Mouse (Mus musculus) lung, adult 2 months (tissue): ENCODE measurements at regions not wholly inside any gene's neighbourhood (a gene's known extent, or its start where the extent isn't known, plus 50 kb on each side); places are given as distances from the start of the nearest gene placed in this dataset.

Experiments
- DNase-seq: peaks from one replicate; pipeline ENCODE4 v3.0.0; 2022
- H3K4me1 ChIP-seq: fragments of 200-500 bp; 2 replicates; pipeline ENCODE4 v1.6.1; 2011; ENCODE audit warnings: low read length; ENCODE audit not compliant: control insufficient read depth, insufficient read depth
- H3K4me3 ChIP-seq: fragments of 200-500 bp; replicated peaks from 2 replicates; pipeline ENCODE3; 2011; ENCODE audit warnings: low read depth, mild to moderate bottlenecking, control low read depth, low read length; ENCODE audit errors: extremely low read depth
- CTCF ChIP-seq: fragments of 200-500 bp; IDR thresholded peaks from 2 replicates; pipeline ENCODE4 v1.5.1; 2011; ENCODE audit warnings: mild to moderate bottlenecking, low read length, control low read depth; ENCODE audit not compliant: insufficient read depth
- POLR2A ChIP-seq: fragments of 200-500 bp; IDR thresholded peaks from 2 replicates; pipeline ENCODE4 v1.6.1; 2011; ENCODE audit warnings: low read depth, mild to moderate bottlenecking, control low read depth, low read length, borderline replicate concordance; ENCODE audit errors: extremely low read depth
- WGBS: fragments of 180-500 bp; shearing (Covaris S2); methylation state at CpG from one replicate; pipeline ENCODE4 v1.1.7; 2018; 5-methylcytosine and 5-hydroxymethylcytosine counted together

DNA sequence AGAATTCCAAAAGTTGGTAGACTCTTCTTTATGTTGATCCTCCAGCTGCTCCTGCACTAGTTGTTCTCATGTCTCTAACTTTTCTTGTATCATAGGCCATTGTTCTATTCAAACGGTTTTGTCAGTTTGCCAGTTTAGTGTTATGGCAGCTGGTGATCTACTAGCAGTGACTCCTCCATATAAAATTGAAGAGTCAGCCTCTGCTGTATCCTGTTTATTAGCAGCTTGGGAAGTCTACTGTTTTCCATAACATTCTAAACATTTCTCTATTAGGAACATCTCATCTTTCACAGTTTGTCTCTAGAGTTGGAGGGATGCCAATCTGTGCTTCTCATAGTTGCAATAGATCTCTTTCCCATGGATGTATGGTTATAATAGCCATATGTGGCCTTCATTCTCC lies 58.6 kb downstream of the Drd1 start:
- no peak for DNase-seq
- no peaks in the 10 kb centered on the region for H3K4me1 ChIP-seq
- TF ChIP-seq CTCF (no peak), POLR2A (no peak)
- 35% methylated on average over 1 of the region's 1 CpGs for WGBS
- H3K4me3 ChIP-seq: no peak overlapping the region

DNA sequence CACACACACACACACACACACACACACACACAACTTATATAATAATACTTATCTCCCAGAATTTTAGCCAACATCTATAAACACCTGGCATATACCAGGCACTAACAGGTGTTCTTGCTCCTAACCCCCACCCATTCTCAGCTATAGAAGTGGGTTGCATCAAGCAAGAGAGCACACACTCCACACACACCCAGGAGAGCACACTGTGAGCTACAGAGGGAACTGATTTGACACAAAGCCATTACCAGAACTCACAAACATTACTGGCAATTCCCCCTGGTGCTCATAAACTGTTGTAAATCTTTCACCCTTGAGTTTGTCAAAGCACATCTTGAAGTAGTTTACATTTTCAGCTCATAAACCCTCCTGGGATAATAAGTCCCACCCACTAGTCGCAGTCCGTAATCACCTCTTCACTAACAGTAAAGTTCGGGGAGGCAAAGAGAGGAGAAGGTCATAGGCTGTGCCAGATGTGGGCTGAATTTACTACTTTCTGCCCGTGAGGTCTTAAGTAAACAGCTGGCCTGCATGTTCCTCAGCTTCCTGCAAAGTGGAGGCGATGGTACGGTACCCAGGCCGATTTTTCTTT lies 62.5 kb downstream of the Drd1 start:
- WGBS: 39% methylated on average over 7 of the region's 7 CpGs
- Histone ChIP-seq H3K4me1 (no peaks in the 10 kb centered on the region), H3K4me3 (no peak overlapping the region)
- DNase-seq: no peak
- TF ChIP-seq CTCF (no peak), POLR2A (no peak)

DNA sequence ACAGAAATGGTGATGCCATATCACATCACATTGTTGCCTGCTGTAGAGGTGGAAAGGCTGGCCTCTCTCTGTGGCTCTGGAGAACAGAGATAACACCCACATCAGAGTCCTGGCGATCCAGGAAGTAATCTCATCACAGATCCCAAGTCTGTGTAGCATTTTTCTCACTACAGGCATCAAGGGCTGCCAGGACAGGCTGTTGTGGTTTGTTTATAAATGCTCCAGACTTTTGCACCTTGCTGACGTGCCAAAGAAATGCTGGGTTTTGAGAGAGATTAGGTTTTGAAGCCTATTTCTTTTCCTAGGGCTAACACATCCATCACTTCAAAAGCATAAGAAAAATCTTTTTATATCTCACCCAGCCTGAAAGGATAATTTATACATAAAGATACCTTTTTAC lies 76.3 kb downstream of the Drd1 start:
- H3K4me3 ChIP-seq: no peak overlapping the region
- TF ChIP-seq CTCF (no peak), POLR2A (no peak)
- WGBS: 17% methylated on average over 2 of the region's 2 CpGs
- no peak for DNase-seq
- H3K4me1 ChIP-seq: no peaks in the 10 kb centered on the region

DNA sequence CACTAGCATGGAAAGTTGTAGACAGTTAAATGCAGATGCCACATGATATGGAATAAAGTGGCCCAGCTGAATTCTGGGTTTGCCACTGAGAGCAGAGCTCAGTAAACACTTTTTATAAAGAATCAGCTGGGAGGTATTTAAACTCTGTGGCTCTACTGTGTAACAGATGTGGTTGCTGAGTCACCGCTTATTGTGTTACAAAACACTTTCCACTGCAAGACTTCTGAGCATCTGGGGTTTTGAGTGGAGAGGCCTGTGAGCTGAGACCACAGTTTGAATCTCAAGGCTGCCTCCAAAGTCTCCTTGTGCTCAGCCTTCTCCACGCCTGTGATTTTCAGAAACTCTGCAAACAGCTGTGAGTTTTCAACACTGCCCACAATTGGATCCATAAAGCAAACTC lies 86.1 kb downstream of the Drd1 start:
- WGBS: 70% methylated on average over 2 of the region's 2 CpGs
- TF ChIP-seq POLR2A (no peak), CTCF (no peak)
- no peak overlapping the region for H3K4me3 ChIP-seq
- no peak for DNase-seq
- H3K4me1 ChIP-seq: no peaks in the 10 kb centered on the region

DNA sequence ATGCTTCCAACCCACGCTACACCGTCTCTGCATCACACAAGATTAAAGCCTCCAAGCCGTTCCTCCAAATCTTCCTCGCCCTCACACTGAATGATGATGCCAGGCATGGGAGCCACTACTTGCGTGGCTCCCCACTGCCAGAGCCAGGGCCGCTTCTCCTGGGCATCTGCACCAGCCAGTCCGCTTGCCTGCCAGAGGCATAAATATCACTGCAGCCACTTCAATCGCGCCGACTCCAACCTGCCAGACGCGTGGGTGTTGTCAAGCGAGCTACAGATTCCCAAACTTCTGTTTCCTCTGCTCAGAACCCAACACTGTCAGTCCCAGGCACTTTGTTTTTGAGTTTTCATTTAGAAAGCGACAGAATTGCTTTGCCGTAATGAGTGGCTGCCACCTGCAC lies 99.3 kb downstream of the Drd1 start:
- 89% methylated on average over 15 of the region's 15 CpGs for WGBS
- no peak for TF ChIP-seq POLR2A
- no peak for TF ChIP-seq CTCF
- no peak for DNase-seq
- Histone ChIP-seq H3K4me3 (no peak overlapping the region), H3K4me1 (no peaks in the 10 kb centered on the region)

DNA sequence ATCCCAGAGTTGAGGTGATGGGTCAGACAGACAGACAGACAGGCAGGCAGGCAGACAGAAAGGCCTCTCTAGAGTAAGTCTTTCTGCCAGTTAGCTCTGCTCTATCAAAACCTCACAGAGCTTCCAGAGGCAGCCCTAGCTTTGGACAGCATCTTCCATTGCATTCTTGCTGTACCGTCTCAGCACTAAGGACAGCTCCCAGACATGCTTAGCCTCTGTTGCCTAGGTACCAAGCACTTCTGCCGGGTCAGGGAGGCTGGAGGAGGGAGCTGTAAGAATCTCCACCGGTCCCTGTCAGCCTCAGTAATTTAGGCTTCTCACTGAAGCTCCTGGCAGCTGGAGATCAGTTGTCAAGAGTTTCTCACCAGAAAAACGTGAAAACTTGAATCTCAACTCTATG lies 107.4 kb downstream of the Drd1 start:
- TF ChIP-seq CTCF (no peak), POLR2A (no peak)
- no peak for DNase-seq

DNA sequence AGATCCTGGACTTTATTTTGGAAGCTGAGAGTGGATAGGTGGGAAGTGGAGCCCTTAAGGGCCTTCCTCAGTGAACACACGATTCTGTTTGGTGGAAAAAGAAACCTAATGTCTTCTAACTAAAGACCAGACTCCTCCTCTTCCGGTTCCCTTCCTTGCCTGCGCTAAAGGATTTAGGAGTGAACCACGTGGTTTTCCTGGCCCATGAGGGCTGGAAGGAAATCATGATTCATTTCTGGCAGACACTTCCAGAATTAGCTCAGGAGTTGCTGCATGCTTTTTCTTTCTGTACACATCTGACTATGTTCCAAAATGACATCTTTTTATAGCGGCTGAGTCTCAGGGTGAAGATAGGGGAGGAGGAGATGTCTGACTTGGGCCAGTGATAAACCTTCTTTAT lies 109.8 kb downstream of the Drd1 start:
- Histone ChIP-seq H3K4me1 (no peaks in the 10 kb centered on the region), H3K4me3 (no peak overlapping the region)
- TF ChIP-seq POLR2A (no peak), CTCF (no peak)
- no peak for DNase-seq
- WGBS: 39% methylated on average over 5 of the region's 5 CpGs

More for the DNA sequence above, 107.4 kb downstream of the Drd1 start:
- WGBS: 1% methylated on average over 4 of the region's 4 CpGs
- Histone ChIP-seq H3K4me3 (no peak overlapping the region), H3K4me1 (no peaks in the 10 kb centered on the region)

DNA sequence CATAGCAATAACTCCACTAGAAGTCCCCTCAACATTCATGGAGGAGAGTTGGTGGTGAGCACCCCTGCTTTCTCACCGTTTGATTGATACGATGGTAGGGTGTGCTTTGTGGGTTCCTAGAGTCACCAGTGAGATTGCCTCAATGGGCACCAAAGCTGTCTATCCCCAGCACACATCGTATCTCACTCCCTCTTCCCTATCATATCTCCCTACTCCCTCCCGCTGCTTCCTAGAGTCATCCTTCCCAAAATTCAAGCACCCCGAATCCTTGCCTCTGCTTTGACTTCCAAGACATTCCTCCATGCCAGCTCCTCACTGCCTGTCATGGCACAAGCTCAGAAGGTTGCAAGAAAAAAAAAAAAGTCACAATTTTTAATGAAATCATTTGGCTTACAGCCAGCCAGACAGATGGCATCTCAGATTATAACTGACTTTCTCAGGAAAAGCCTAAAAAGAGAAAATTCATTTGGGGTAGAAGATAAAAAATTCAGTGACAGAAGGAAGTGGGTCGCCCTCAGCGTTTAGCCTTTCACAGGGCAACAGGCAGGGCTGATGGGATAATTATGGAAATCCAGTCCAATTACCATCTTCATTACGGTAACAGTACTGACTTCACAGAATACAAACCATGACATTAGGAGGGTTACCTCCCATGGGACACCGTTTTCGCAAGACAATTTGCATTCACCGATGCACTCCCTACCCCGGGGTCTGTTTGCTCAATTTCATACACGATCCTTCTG lies 114.3 kb downstream of the Drd1 start:
- Histone ChIP-seq H3K4me1 (no peaks in the 10 kb centered on the region), H3K4me3 (no peak overlapping the region)
- DNase-seq: no peak
- TF ChIP-seq CTCF (no peak), POLR2A (no peak)
- 89% methylated on average over 13 of the region's 13 CpGs for WGBS

DNA sequence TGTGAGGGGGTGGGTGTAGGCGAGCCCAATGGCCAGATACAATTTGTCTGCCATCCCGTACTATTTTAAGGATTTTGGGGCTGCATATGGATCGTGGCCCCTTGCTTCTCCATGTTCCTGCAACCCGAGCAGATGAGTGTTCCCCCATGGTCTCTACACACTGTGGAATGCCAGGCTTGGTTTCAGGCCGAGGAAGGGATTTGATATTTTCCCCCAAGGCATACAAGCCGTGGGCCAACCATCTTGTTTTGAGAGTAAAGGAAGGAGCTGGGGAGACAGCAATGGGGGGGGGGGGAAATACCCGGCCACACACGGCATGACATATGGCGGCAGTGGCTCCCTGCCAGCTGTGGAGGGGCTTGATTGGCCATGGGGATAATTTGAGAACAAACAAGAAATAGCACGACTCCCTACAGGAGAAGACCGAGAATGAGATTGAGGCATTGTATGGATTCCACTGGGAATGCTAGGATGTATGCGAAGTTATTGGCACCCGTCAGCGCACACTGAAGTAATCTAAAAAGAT lies 120.3 kb downstream of the Drd1 start:
- WGBS: 87% methylated on average over 14 of the region's 14 CpGs

DNA sequence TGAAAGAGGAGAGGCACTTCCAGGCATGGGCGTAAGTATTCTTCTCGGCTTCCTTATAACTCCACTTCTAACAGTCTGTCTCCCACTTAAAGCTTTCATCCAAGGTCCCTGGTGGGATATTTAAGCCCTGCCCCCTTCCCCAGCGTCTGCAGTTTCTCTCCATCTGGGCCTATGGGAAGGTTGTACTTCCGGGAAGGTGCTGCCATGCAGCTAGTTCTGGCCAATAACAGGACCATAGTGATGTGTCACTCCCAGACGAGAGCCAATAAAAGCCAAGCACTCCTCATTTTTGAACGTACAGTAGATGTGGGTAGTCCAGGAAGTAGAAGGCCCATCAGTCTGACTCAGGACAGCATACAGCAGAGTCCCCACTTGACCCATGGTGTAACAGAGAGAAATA lies 121.0 kb downstream of the Drd1 start:
- Histone ChIP-seq H3K4me3 (no peak overlapping the region), H3K4me1 (no peaks in the 10 kb centered on the region)
- no peak for DNase-seq
- WGBS: 72% methylated on average over 6 of the region's 6 CpGs
- TF ChIP-seq CTCF (no peak), POLR2A (no peak)

More for the DNA sequence above, 120.3 kb downstream of the Drd1 start:
- no peaks in the 10 kb centered on the region for H3K4me1 ChIP-seq
- no peak overlapping the region for H3K4me3 ChIP-seq
- no peak for DNase-seq
- TF ChIP-seq CTCF: no peak
- no peak for TF ChIP-seq POLR2A

DNA sequence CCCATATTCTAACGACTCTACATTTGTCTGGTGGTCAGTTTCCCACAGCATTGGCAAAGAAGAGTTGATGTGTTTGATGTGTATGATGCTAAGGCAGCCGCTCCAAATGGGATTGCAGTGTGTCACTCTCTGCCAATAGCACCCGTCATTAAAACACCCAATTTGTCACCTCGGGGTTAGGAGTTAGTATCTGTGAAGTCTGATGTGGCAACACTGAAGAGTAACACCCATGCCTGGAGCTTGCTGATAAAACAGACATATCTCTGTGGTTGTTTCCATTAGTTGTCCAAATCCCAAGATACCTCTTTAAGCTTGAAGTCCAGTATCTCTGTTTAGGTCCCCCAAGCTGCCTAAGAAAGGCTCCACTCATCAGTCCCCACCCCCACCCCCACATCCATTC lies 129.4 kb downstream of the Drd1 start:
- WGBS: 67% methylated on average over 4 of the region's 4 CpGs
- no peak overlapping the region for H3K4me3 ChIP-seq
- TF ChIP-seq CTCF (no peak), POLR2A (no peak)

More for the DNA sequence above, 129.4 kb downstream of the Drd1 start:
- no peaks in the 10 kb centered on the region for H3K4me1 ChIP-seq
- DNase-seq: no peak
